Mouse (Mus musculus): ENCODE data around the gene Tuba1b. TPM values are rescaled to one million over a fixed set of nuclear protein-coding genes. Genes with fewer than 3 reads are reported as not detected.

Tuba1b gene
- polyA plus RNA-seq, 1 experiment from 2014 or later: 2,588 TPM

DNA sequence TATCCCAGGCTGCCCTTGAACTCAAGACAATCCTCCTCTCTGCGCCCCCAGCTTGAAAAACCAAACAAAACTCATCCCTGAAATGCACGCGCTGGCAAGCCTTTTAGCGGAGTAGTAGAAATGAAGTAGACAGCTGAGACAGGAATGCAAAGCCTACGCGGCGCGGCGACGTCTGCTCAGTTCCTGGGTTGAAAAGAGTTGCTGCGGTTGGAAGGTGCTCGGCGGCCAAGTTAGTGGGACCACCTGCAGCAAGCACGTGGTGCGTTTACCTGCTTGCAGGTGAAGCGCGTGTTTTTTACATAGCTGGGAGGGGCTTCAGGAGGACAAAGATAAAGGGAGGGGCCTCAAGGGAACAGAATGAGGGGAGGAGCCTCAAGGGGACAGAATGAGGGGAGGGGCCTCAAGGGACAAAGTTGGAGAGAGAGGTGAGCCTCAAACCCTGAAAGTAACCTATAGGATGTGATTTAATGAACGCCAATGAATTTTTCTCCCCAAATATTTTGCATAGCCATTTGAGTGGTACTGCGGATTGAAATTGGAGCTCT lies 43.1 kb downstream of the Tuba1b start:
- Histone ChIP-seq H3K36me3 (no peaks in the 10 kb centered on the region), H3K27ac (replicated peaks) (no peak overlapping the region), H3K4me1 (peaks cover 34% of the 10 kb centered on the region), H3K4me3 (peak overlapping the region; percentile 25; the same call in 1 of the 2 replicates), H3K9me3 (replicated peaks) (no peaks in the 10 kb centered on the region), H3K27me3 (ENCODE audit: low read depth, poor library complexity, severe bottlenecking) (peaks cover 66% of the 10 kb centered on the region)
- 12% methylated on average over 19 of the region's 19 CpGs for WGBS
- no peak for DNase-seq (ENCODE audit: low spot score)

DNA sequence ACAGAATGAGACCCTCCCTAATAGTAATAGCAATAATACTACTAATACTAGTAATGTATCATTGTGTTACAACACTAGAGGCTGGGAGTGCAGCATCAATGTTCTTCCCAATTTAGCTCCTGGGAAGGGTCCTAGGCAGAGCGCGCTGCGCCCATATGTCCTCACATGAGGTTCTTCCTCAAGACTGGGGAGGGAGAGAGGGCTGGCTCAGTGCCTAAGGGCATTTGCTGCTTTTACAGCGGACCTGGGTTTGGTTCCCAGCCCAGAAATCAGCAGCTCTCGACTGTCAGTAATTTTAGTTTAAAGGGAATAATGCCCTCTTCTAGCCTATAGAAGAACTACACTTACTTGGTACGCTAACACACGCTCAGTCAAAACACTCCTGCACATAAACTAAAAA lies 46.8 kb downstream of the Tuba1b start:
- no peak overlapping the region for H3K27ac ChIP-seq (replicated peaks)
- no peak overlapping the region for H3K4me3 ChIP-seq
- H3K4me1 ChIP-seq: peaks cover 4% of the 10 kb centered on the region
- no peaks in the 10 kb centered on the region for H3K9me3 ChIP-seq (replicated peaks)
- 86% methylated on average over 7 of the region's 7 CpGs for WGBS
- H3K27me3 ChIP-seq (ENCODE audit: low read depth, poor library complexity, severe bottlenecking): peaks cover 29% of the 10 kb centered on the region
- H3K36me3 ChIP-seq: no peaks in the 10 kb centered on the region
- DNase-seq (ENCODE audit: low spot score): no peak

DNA sequence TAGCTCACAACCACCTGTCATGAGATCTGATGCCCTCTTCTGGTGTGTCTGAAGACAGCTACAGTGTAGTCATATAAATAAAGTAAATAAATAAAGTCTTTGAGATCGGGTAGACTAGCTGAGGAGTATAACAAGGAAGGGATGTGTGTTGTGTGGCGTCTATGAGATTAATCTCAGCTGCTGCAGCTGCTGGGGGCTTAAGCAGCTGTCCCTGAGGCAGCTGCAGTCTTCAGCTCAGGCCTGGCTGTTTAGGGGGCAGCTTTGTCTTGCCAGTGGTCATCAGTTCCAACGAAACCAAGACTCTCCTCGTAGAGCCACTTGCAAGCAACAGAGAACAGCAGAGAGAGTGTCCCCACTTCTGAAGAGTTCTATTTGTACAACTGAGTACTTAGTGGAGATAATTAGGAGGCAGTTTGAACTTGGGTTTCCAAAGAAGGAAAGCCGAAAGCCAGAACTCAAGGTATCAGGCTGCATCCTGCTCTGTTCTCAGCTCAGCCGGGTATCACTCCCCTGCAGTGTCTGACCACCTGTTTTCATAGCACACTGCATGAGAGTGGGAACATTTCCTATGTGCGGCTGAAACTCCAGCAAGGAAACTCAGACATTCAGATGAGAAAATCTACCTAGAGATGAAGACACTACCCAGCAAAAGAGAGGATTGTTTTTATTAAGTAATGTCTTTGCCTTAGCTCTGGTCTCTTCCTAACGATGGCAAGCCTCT lies 47.5 kb downstream of the Tuba1b start:
- no peak overlapping the region for H3K27ac ChIP-seq (replicated peaks)

DNA sequence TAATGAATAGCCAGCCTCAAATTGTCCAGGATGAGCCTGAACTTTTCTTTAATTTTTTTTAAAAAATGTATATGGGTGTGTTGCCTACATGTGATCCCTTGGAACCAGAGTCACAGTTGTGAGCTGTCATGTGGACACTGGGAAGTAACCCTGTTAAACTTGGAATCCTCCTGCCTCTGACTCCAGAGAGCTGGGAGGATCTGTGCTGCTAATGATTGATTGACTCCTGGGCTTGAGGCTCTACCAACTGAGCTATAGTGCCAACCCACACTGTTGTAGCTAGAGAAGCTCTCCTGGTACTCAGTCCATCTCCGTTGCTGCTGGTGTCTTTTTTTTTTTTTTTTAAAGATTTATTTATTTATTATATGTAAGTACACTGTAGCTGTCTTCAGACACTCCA lies 50.3 kb downstream of the Tuba1b start:
- Histone ChIP-seq H3K27ac (replicated peaks) (no peak overlapping the region), H3K4me1 (peaks cover 26% of the 10 kb centered on the region), H3K4me3 (no peak overlapping the region), H3K27me3 (ENCODE audit: low read depth, poor library complexity, severe bottlenecking) (peaks cover 7% of the 10 kb centered on the region; the same call in 1 of the 2 replicates), H3K9me3 (replicated peaks) (no peaks in the 10 kb centered on the region), H3K36me3 (no peaks in the 10 kb centered on the region)
- 85% methylated on average over 1 of the region's 1 CpGs for WGBS
- DNase-seq (ENCODE audit: low spot score): no peak

More for the DNA sequence above, 47.5 kb downstream of the Tuba1b start:
- Histone ChIP-seq H3K4me3 (no peak overlapping the region), H3K27me3 (ENCODE audit: low read depth, poor library complexity, severe bottlenecking) (peaks cover 22% of the 10 kb centered on the region), H3K9me3 (replicated peaks) (no peaks in the 10 kb centered on the region), H3K4me1 (peaks cover 9% of the 10 kb centered on the region), H3K36me3 (no peaks in the 10 kb centered on the region)
- DNase-seq (ENCODE audit: low spot score): no peak
- WGBS: 72% methylated on average over 8 of the region's 8 CpGs

DNA sequence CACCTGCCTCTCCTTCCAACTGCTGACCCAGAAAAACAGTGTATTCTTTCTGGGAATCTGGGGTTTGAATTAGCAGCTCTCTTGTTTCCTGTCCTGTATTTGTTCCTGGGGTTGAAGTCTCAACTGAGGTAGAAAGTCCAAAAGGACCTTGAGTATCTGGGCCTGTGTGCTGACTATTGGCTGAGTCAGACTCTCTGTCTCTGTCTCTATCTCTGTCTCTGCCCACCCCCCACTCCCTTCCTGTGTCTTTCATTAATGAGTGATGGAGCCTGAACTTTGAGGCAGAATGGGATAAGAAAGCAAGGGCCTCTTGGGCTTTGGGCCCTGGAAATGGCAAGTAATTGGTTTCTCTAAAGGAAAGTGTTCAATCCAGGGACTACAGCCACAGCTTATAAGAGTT lies 50.7 kb downstream of the Tuba1b start:
- no peak for DNase-seq (ENCODE audit: low spot score)
- Histone ChIP-seq H3K4me1 (peaks cover 26% of the 10 kb centered on the region), H3K9me3 (replicated peaks) (no peaks in the 10 kb centered on the region), H3K4me3 (no peak overlapping the region), H3K27me3 (ENCODE audit: low read depth, poor library complexity, severe bottlenecking) (peaks cover 3% of the 10 kb centered on the region; the same call in 1 of the 2 replicates), H3K36me3 (0 out of 2 replicates have a peak, but pooled peaks cover under 1% of the 10 kb centered on the region), H3K27ac (replicated peaks) (no peak overlapping the region)

DNA sequence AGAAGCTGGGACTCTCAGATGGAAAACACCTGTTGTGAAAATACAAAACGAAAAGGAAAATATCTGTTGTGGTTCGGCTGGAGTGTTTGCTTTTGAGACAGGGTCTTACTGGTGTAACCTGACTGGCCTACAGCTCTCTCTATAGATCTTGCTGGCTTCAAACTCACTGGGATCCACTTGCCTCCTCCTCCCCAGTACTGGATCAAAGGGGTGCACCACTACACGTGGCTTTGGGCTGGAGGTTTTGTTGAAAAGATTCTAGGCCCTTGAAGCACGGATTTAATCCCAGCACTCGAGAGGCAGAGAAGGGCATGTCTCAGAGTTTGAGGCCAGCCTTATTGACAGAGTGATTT lies 52.7 kb downstream of the Tuba1b start:
- 6% methylated on average over 5 of the region's 5 CpGs for WGBS
- Histone ChIP-seq H3K27me3 (ENCODE audit: low read depth, poor library complexity, severe bottlenecking) (no peaks in the 10 kb centered on the region), H3K27ac (replicated peaks) (peak overlapping the region; percentile 89), H3K4me3 (peak overlapping the region; percentile 77), H3K4me1 (peaks cover 26% of the 10 kb centered on the region), H3K9me3 (replicated peaks) (no peaks in the 10 kb centered on the region), H3K36me3 (peaks cover 9% of the 10 kb centered on the region; the same call in 1 of the 2 replicates)
- no peak for DNase-seq (ENCODE audit: low spot score)

Other genes with a start within 250 kb of the Tuba1b start
- 1.3 and 1.5 TPM in 2 replicates for gene Ccdc65, start 226.4 kb downstream of the Tuba1b start, polyA plus RNA-seq (2016; fragmentation: Nextera tagmentation; extraction: Ambion mirVana)
- 15.2 and 16.4 TPM in 2 replicates for gene Fkbp11, start 206.4 kb downstream of the Tuba1b start, polyA plus RNA-seq (2016; fragmentation: Nextera tagmentation; extraction: Ambion mirVana)
- gene Arf3, start 171.4 kb downstream of the Tuba1b start, polyA plus RNA-seq (2016; fragmentation: Nextera tagmentation; extraction: Ambion mirVana): 41.2 and 43.2 TPM in 2 replicates
- 0.14 and 0.24 TPM in 2 replicates for gene Wnt10b, start 156.4 kb downstream of the Tuba1b start, polyA plus RNA-seq (2016; fragmentation: Nextera tagmentation; extraction: Ambion mirVana)
- gene Wnt1, start 144.7 kb downstream of the Tuba1b start, polyA plus RNA-seq (2016; fragmentation: Nextera tagmentation; extraction: Ambion mirVana): 22.0 and 24.0 TPM in 2 replicates
- 0.54 and 0.82 TPM in 2 replicates for gene Ddn, start 125.1 kb downstream of the Tuba1b start, polyA plus RNA-seq (2016; fragmentation: Nextera tagmentation; extraction: Ambion mirVana)
- 90.4 and 94.9 TPM in 2 replicates for gene Prkag1, start 103.0 kb downstream of the Tuba1b start, polyA plus RNA-seq (2016; fragmentation: Nextera tagmentation; extraction: Ambion mirVana)
- gene Kmt2d, start 63.4 kb downstream of the Tuba1b start, polyA plus RNA-seq (2016; fragmentation: Nextera tagmentation; extraction: Ambion mirVana): 9.1 and 10.1 TPM in 2 replicates
- gene Rhebl1, start 40.0 kb downstream of the Tuba1b start, polyA plus RNA-seq (2016; fragmentation: Nextera tagmentation; extraction: Ambion mirVana): 19.3 and 23.9 TPM in 2 replicates
- gene Dhh, start 36.0 kb downstream of the Tuba1b start, polyA plus RNA-seq (2016; fragmentation: Nextera tagmentation; extraction: Ambion mirVana): 0.27 and 0.58 TPM in 2 replicates
- gene Lmbr1l, start 16.3 kb downstream of the Tuba1b start, polyA plus RNA-seq (2016; fragmentation: Nextera tagmentation; extraction: Ambion mirVana): 24.7 and 28.6 TPM in 2 replicates
- not detected in 2 replicates for gene Gm49450, start 19.0 kb upstream of the Tuba1b start, polyA plus RNA-seq (2016; fragmentation: Nextera tagmentation; extraction: Ambion mirVana)
- 4,467 and 6,520 TPM in 2 replicates for gene Tuba1a, start 19.1 kb upstream of the Tuba1b start, polyA plus RNA-seq (2016; fragmentation: Nextera tagmentation; extraction: Ambion mirVana)
- gene Tuba1c, start 95.3 kb upstream of the Tuba1b start, polyA plus RNA-seq (2016; fragmentation: Nextera tagmentation; extraction: Ambion mirVana): 118 and 129 TPM in 2 replicates
- 3.3 and 4.2 TPM in 2 replicates for gene Prph, start 120.6 kb upstream of the Tuba1b start, polyA plus RNA-seq (2016; fragmentation: Nextera tagmentation; extraction: Ambion mirVana)
- gene Troap, start 140.0 kb upstream of the Tuba1b start, polyA plus RNA-seq (2016; fragmentation: Nextera tagmentation; extraction: Ambion mirVana): 47.5 and 50.2 TPM in 2 replicates
- 0.21 and 2.3 TPM in 2 replicates for gene C1ql4, start 153.3 kb upstream of the Tuba1b start, polyA plus RNA-seq (2016; fragmentation: Nextera tagmentation; extraction: Ambion mirVana)
- 0.99 and 1.3 TPM in 2 replicates for gene Dnajc22, start 158.6 kb upstream of the Tuba1b start, polyA plus RNA-seq (2016; fragmentation: Nextera tagmentation; extraction: Ambion mirVana)
- 55.3 and 57.1 TPM in 2 replicates for gene Spats2, start 191.4 kb upstream of the Tuba1b start, polyA plus RNA-seq (2016; fragmentation: Nextera tagmentation; extraction: Ambion mirVana)

All from midbrain, embryonic 10.5 days (tissue).